Mouse (Mus musculus): ENCODE results near the gene Zfhx3. TPM values are rescaled to one million over a fixed set of nuclear protein-coding genes. Genes with fewer than 3 reads are reported as not detected.

Gene Zfhx3
- polyA plus RNA-seq, 1 experiment from 2014 or later = 15.7 TPM

- H3K9me3 ChIP-seq (ENCODE audit: control insufficient read depth, low read length) = no peaks in the 10 kb centered on the region
- peak; percentile 78 for DNase-seq (ENCODE audit: low spot score)
- ATAC-seq (replicated peaks; ENCODE audit: low FRiP score, low TSS enrichment, low read depth) = peak; percentile 36
- H3K27me3 ChIP-seq (replicated peaks; ENCODE audit: control insufficient read depth, insufficient read depth, low read length) = peaks cover 46% of the 10 kb centered on the region
- H3K4me3 ChIP-seq (ENCODE audit: low read depth, low read length) = peak overlapping the region; percentile 31
- H3K36me3 ChIP-seq (ENCODE audit: control insufficient read depth, insufficient read depth, low read length) = no peaks in the 10 kb centered on the region
- H3K4me1 ChIP-seq (replicated peaks; ENCODE audit: control insufficient read depth, insufficient read depth, low read length) = peaks cover 38% of the 10 kb centered on the region
- peak overlapping the region; percentile 74 for H3K4me2 ChIP-seq (ENCODE audit: low read length)
- H3K9ac ChIP-seq (ENCODE audit: low read length) = peak overlapping the region; percentile 25
- under 1% methylated on average over 31 of the region's 31 CpGs for WGBS
- H3K27ac ChIP-seq (ENCODE audit: low read depth) = no peak overlapping the region
Measured at GRCm38 (mm10) chr8:108695938-108696630, 753.6 kb downstream of the Zfhx3 start.

- Histone ChIP-seq H3K36me3 (ENCODE audit: control insufficient read depth, insufficient read depth, low read length) (no peaks in the 10 kb centered on the region), H3K27ac (ENCODE audit: low read depth) (no peak overlapping the region), H3K9ac (ENCODE audit: low read length) (peak overlapping the region; percentile 25; the same call in 1 of the 2 replicates), H3K4me2 (ENCODE audit: low read length) (peak overlapping the region; percentile 74), H3K9me3 (ENCODE audit: control insufficient read depth, low read length) (no peaks in the 10 kb centered on the region), H3K4me1 (replicated peaks; ENCODE audit: control insufficient read depth, insufficient read depth, low read length) (peaks cover 30% of the 10 kb centered on the region), H3K4me3 (ENCODE audit: low read depth, low read length) (peak overlapping the region; percentile 31), H3K27me3 (replicated peaks; ENCODE audit: control insufficient read depth, insufficient read depth, low read length) (peaks cover 46% of the 10 kb centered on the region)
- 13% methylated on average over 27 of the region's 27 CpGs for WGBS
- DNase-seq (ENCODE audit: low spot score) = peak; percentile 74
- ATAC-seq (replicated peaks; ENCODE audit: low FRiP score, low TSS enrichment, low read depth) = no peak
Measured at GRCm38 (mm10) chr8:108696631-108697410, 754.4 kb downstream of the Zfhx3 start.

DNA sequence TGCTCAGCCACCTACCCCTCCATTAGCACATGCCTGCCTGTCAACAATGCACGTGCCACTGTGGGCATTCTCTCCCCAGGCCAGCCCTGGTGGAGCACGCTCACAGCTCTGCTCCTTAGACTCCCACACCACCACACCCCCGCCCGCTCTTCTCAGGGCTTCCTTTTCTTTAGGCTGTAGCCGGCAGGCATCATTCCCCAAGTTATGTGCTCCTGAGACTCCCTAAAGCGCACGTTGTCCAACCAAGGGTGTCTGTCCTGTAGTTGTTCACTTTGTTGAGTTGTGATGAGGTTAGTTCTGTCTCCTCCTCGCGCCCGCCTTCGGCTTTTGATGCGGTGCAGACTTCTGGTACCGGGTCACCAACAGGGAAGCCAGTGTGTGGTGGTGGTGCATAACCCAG, 755.1 kb downstream of the Zfhx3 start:
- DNase-seq (ENCODE audit: low spot score) = peak; percentile 76
- H3K4me2 ChIP-seq (ENCODE audit: low read length) = 0 out of 2 replicates have a peak overlapping the region, but pooled peaks have one; percentile 20

DNA sequence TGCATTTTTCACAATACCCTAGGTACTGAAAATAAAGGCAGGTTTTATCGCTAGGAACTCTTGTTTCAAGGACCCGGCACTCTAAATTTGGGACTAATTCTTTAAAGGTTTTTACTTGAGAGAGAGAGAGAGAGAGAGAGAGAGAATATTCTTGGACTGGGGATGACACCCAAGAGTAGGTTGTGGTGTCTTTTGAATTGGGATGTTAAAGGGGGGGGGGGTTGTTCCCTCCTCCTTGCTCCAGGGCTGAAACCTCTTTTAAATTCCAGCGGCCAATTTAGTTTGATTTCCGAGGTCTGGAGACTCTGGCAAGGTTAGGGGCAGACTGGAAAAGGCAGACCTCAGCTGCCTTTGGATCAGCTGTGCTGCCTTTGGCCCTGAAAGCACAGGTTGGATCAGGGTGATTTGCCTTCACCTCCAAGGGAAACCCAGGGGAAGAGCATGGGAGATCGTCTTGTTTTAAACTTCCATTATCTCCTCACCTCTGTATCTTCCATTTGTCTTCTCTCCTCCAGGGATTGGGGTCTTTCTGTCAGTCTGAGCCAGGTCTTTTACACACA, 755.7 kb downstream of the Zfhx3 start:
- peak; percentile 60 for DNase-seq (ENCODE audit: low spot score)
- Histone ChIP-seq H3K4me3 (ENCODE audit: low read depth, low read length) (0 out of 2 replicates have a peak overlapping the region, but pooled peaks have one; percentile 10), H3K27me3 (replicated peaks; ENCODE audit: control insufficient read depth, insufficient read depth, low read length) (peaks cover 46% of the 10 kb centered on the region)

More for the DNA sequence above, 755.1 kb downstream of the Zfhx3 start:
- H3K9me3 ChIP-seq (ENCODE audit: control insufficient read depth, low read length) = no peaks in the 10 kb centered on the region
- peaks cover 33% of the 10 kb centered on the region for H3K4me1 ChIP-seq (replicated peaks; ENCODE audit: control insufficient read depth, insufficient read depth, low read length)
- WGBS = 13% methylated on average over 13 of the region's 13 CpGs
- no peaks in the 10 kb centered on the region for H3K36me3 ChIP-seq (ENCODE audit: control insufficient read depth, insufficient read depth, low read length)
- H3K27ac ChIP-seq (ENCODE audit: low read depth) = no peak overlapping the region
- H3K4me3 ChIP-seq (ENCODE audit: low read depth, low read length) = 0 out of 2 replicates have a peak overlapping the region, but pooled peaks have one; percentile 10
- ATAC-seq (replicated peaks; ENCODE audit: low FRiP score, low TSS enrichment, low read depth) = no peak
- H3K9ac ChIP-seq (ENCODE audit: low read length) = no peak overlapping the region
- peaks cover 46% of the 10 kb centered on the region for H3K27me3 ChIP-seq (replicated peaks; ENCODE audit: control insufficient read depth, insufficient read depth, low read length)

GRCm38 (mm10) chr8:108699011-108699410, 756.6 kb downstream of the Zfhx3 start:
- 20% methylated on average over 3 of the region's 3 CpGs for WGBS
- Histone ChIP-seq H3K4me3 (ENCODE audit: low read depth, low read length) (peak overlapping the region; percentile 6; the same call in 1 of the 2 replicates), H3K36me3 (ENCODE audit: control insufficient read depth, insufficient read depth, low read length) (no peaks in the 10 kb centered on the region), H3K27me3 (replicated peaks; ENCODE audit: control insufficient read depth, insufficient read depth, low read length) (peaks cover 46% of the 10 kb centered on the region), H3K9me3 (ENCODE audit: control insufficient read depth, low read length) (no peaks in the 10 kb centered on the region), H3K27ac (ENCODE audit: low read depth) (no peak overlapping the region), H3K4me2 (ENCODE audit: low read length) (peak overlapping the region; percentile 42), H3K9ac (ENCODE audit: low read length) (no peak overlapping the region), H3K4me1 (replicated peaks; ENCODE audit: control insufficient read depth, insufficient read depth, low read length) (peaks cover 35% of the 10 kb centered on the region)
- peak; percentile 53 for DNase-seq (ENCODE audit: low spot score)
- no peak for ATAC-seq (replicated peaks; ENCODE audit: low FRiP score, low TSS enrichment, low read depth)

More for the DNA sequence above, 755.7 kb downstream of the Zfhx3 start:
- no peak for ATAC-seq (replicated peaks; ENCODE audit: low FRiP score, low TSS enrichment, low read depth)
- Histone ChIP-seq H3K27ac (ENCODE audit: low read depth) (no peak overlapping the region), H3K4me2 (ENCODE audit: low read length) (0 out of 2 replicates have a peak overlapping the region, but pooled peaks have one; percentile 20), H3K9me3 (ENCODE audit: control insufficient read depth, low read length) (no peaks in the 10 kb centered on the region), H3K36me3 (ENCODE audit: control insufficient read depth, insufficient read depth, low read length) (no peaks in the 10 kb centered on the region), H3K4me1 (replicated peaks; ENCODE audit: control insufficient read depth, insufficient read depth, low read length) (peaks cover 35% of the 10 kb centered on the region), H3K9ac (ENCODE audit: low read length) (no peak overlapping the region)
- whole genome bisulfite sequencing = 28% methylated on average over 5 of the region's 5 CpGs

- H3K4me3 ChIP-seq (ENCODE audit: low read depth, low read length) = peak overlapping the region; percentile 6
- ATAC-seq (replicated peaks; ENCODE audit: low FRiP score, low TSS enrichment, low read depth) (no peak), DNase-seq (ENCODE audit: low spot score) (peak; percentile 70)
- H3K27ac ChIP-seq (ENCODE audit: low read depth) = no peak overlapping the region
- peaks cover 40% of the 10 kb centered on the region for H3K27me3 ChIP-seq (replicated peaks; ENCODE audit: control insufficient read depth, insufficient read depth, low read length)
- H3K4me2 ChIP-seq (ENCODE audit: low read length) = peak overlapping the region; percentile 42
- peaks cover 35% of the 10 kb centered on the region for H3K4me1 ChIP-seq (replicated peaks; ENCODE audit: control insufficient read depth, insufficient read depth, low read length)
- peak overlapping the region; percentile 34 for H3K9ac ChIP-seq (ENCODE audit: low read length)
- 9% methylated on average over 23 of the region's 23 CpGs for WGBS
- no peaks in the 10 kb centered on the region for H3K36me3 ChIP-seq (ENCODE audit: control insufficient read depth, insufficient read depth, low read length)
- H3K9me3 ChIP-seq (ENCODE audit: control insufficient read depth, low read length) = no peaks in the 10 kb centered on the region
Measured at GRCm38 (mm10) chr8:108699454-108700345, 757.3 kb downstream of the Zfhx3 start.

- WGBS = 41% methylated on average over 7 of the region's 7 CpGs
- Histone ChIP-seq H3K27ac (ENCODE audit: low read depth) (0 out of 2 replicates have a peak overlapping the region, but pooled peaks have one; percentile 98), H3K4me2 (ENCODE audit: low read length) (peak overlapping the region; percentile 53), H3K4me3 (ENCODE audit: low read depth, low read length) (peak overlapping the region; percentile 85), H3K36me3 (ENCODE audit: control insufficient read depth, insufficient read depth, low read length) (no peaks in the 10 kb centered on the region), H3K27me3 (replicated peaks; ENCODE audit: control insufficient read depth, insufficient read depth, low read length) (peaks cover 21% of the 10 kb centered on the region), H3K9me3 (ENCODE audit: control insufficient read depth, low read length) (no peaks in the 10 kb centered on the region), H3K4me1 (replicated peaks; ENCODE audit: control insufficient read depth, insufficient read depth, low read length) (peaks cover 35% of the 10 kb centered on the region), H3K9ac (ENCODE audit: low read length) (peak overlapping the region; percentile 99)
- no peak for DNase-seq (ENCODE audit: low spot score)
- ATAC-seq (replicated peaks; ENCODE audit: low FRiP score, low TSS enrichment, low read depth) = no peak
Measured at GRCm38 (mm10) chr8:108701381-108702175, 759.1 kb downstream of the Zfhx3 start.
